Mouse (Mus musculus) stomach, adult 2 months (tissue): ENCODE results near the gene Cyp2c55. TPM values are rescaled to one million over a fixed set of nuclear protein-coding genes. Genes with fewer than 3 reads are reported as not detected.

Source experiments
- polyA plus RNA-seq: library from polyadenylated mRNA; depleted of rRNA; stranded (reverse); fragments of >200 nt; gene quantifications from 2 replicates; pipeline ENCODE4 v1.2.3, GENCODE M21; 2012; rRNA removed

The Cyp2c55 gene
- 0.10 and 0.45 TPM in 2 replicates for polyA plus RNA-seq

DNA sequence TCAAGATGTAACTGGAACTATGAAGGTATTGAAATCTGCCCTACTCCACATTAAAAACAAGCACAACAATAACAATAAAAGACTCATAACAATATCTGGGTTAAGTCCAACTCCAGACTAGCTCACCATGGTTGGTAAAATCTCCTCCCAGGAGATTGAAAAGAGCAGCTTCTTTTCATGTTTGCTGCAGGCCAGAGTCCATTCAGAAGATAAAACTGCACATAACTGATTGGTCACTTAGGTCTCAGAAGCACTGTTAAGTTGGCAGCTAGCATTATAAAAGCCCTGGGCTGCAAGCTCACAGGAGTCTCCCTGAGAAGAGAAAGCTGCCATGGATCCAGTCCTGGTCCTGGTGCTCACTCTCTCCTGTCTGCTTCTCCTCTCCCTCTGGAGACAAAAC is at the start of gene Cyp2c55:
TSS of gene Cyp2c55 (plus strand) at position 305 of the 400 bp plus-strand sequence.

DNA sequence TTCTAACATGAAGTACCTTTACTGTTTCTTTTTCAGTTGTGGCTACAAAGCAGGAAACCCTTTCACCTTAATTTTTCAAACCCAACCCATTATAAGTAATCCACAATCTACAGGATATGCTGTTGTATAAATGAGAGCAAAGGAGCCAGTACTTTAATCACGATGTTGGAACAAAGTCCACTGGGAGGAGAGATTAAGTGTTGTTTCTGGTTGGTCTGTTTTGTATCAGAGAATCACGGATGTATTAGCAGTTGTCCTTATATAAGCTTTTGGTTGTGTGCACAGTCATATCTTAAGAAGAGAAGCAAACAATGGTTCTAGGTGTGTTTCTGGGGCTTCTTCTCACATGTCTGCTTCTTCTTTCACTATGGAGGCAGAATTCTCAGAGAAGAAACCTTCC is 53.9 kb downstream of the Cyp2c55 start, which contains the start of gene Cyp2c65:
TSS of gene Cyp2c65 (plus strand) at position 297 of the 400 bp plus-strand sequence.

Other genes starting within 250 kb of the Cyp2c55 start
- gene Noc3l, start 187.8 kb upstream of the Cyp2c55 start, polyA plus RNA-seq = 0.63 and 0.85 TPM in 2 replicates
- gene Tbc1d12, start 170.4 kb upstream of the Cyp2c55 start, polyA plus RNA-seq = 1.1 and 1.3 TPM in 2 replicates
- gene Hells, start 76.1 kb upstream of the Cyp2c55 start, polyA plus RNA-seq = 0.09 and 0.28 TPM in 2 replicates
- 39.8 and 40.8 TPM in 2 replicates for gene Cyp2c65, start 54.0 kb downstream of the Cyp2c55 start, polyA plus RNA-seq
- gene Cyp2c66, start 106.9 kb downstream of the Cyp2c55 start, polyA plus RNA-seq = 0.24 and 0.27 TPM in 2 replicates